Mouse (Mus musculus) megakaryocyte, adult 5-6 weeks (primary cell): ENCODE results near the gene Lrrc29. TPM values are rescaled to one million over a fixed set of nuclear protein-coding genes. Genes with fewer than 3 reads are reported as not detected.

Experiments
- ATAC-seq: 2 replicates; pipeline ENCODE4 v1.8.0; 2016; ENCODE audit warnings: mild to moderate bottlenecking, inconsistent platforms; ENCODE audit not compliant: poor library complexity, severe bottlenecking
- total RNA-seq, 2 experiments: library from RNA; stranded (forward) in 1 of 2; stranded (reverse) in 1 of 2; fragments of 153-499, 151-499 nt in 1 of 2; fragments of 221-1000, 200-1000 nt in 1 of 2; gene quantifications; 2 replicates each; pipeline versions ENCODE4 v1.2.3 to v1.2.4; 2015 to 2017

Gene Lrrc29
- total RNA-seq, 2 experiments from 2014 or later = 0.89 to 1.7 TPM

DNA sequence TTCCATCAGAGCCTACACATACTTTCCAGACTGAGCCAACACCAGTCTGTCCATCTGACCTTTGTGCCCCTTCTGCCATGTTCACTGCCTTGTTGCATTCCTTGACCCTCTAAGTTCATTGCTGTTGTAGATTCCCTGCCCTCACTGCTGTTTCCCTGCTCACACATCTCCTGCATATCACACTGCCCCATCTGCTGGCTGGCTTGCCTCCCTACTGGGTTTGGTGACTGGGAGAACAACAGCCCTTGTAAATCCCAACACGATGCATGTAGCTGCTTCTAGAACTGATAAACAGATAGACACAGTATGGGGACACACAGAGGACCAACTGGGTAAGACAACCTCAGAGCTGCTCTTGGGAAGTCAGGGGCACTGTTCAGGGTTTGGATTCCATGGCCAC is 14.4 kb downstream of the Lrrc29 start:
- ATAC-seq = no peak

GRCm38 (mm10) chr8:105310118-105310517 is 16.0 kb downstream of the Lrrc29 start:
- ATAC-seq = no peak

DNA sequence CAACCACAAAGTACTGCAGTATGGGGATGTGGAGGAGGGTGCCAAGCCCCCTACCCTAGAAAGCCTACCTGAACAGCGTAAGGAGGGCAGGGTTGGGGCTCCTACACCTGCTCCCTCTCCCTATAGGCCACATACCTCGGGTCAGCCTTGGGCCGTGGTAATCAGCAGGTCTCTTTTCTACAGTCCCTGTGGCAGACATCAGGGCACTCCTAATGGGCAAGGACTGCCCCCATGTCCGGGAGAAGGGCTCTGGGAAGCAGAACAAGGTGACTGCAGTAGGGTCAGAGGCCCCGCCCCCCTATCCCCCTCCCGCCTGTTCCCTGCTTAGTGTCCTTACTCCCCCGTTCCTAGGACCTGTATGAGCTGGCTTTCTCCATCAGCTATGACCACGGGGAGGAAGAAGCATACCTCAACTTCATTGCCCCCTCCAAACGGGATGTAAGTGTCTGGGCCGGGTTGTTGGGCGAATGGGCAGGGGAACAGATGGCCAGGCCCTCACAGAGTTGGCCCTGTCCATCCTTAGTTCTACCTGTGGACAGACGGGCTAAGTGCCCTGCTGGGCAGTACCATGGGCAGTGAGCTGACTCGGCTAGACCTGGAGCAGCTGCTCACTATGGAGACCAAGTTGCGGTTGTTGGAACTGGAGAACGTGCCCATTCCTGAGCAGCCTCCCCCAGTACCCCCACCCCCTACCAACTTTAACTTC is 16.8 kb downstream of the Lrrc29 start:
- ATAC-seq = no peak

GRCm38 (mm10) chr8:105308428-105308827 is 17.6 kb downstream of the Lrrc29 start:
- no peak for ATAC-seq

- ATAC-seq = no peak
These were observed 18.4 kb downstream of the Lrrc29 start for GRCm38 (mm10) chr8:105307670-105308069.

DNA sequence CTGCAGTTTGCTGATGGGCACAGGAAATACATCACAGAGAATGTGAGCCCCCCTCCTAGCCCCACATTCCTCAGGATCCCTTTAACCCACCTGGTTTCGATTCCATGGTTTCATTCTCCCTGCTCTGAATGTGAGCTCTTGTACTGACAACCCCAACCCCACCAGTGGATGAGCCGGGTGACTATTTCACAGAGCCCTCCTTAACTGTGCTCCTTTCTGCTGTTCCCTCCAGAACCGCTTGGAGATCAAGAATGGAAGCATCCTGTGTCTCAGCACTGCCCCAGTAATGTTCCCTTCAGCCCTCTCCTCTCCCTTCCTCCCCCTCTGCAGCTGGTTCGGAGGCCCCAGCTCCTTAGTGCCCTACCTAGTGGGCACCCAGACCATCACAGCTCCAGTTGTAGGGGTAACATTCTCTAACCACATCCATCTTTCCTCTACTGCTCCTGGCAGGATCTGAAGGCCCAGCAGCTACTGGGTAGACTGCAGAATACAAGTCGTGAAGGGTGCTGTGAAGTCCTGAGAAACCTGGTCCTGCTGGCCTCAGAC is 19.9 kb downstream of the Lrrc29 start:
- no peak for ATAC-seq

DNA sequence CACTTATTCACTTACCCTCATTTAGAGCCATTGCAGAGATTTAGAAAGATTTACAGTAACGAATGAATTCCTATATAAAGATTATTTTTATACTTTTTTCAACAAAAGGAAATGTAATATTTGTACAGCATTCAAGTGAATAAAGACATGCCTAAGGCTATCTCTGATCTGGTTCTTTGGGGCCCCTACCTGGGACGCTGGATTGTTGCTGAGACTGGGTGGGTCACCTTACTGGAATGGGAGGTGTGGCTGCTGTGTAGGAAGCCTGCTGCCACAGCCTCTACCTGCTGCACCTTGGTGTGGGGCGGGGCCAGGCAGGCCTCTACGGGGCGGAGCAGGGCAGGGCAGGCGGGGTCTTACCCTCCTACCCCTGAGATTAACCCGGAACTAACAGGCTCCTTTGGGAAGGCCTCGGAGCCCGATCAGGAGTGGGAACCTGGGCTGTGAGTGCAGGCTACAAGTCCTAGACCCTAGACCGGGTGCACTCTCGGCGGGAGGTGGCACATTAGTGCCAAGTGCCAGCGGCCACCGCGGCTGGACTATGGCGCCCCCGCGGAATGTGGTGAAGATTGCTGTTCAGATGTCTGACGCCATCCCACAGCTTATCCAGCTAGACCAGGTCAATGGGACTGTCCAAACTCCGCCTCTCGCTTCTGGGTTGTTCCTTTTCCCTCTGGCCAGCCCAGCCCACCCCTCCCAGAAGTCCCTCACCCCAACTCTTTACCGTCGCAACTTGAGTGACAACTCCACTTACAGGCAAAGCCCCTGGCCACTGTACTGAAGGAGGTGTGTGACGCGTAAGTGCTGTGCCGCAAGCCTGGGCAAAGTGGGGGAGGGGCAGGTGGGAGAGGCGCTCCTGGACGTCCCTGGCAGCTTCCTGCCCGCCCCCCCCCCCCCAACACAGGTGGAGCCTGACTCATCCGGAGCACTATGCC is 20.6 kb downstream of the Lrrc29 start, which contains the start of gene Elmo3:
Gene Elmo3 (plus strand): TSS at position 391 of the 935 bp plus-strand sequence.
- peak; percentile 33 for ATAC-seq

DNA sequence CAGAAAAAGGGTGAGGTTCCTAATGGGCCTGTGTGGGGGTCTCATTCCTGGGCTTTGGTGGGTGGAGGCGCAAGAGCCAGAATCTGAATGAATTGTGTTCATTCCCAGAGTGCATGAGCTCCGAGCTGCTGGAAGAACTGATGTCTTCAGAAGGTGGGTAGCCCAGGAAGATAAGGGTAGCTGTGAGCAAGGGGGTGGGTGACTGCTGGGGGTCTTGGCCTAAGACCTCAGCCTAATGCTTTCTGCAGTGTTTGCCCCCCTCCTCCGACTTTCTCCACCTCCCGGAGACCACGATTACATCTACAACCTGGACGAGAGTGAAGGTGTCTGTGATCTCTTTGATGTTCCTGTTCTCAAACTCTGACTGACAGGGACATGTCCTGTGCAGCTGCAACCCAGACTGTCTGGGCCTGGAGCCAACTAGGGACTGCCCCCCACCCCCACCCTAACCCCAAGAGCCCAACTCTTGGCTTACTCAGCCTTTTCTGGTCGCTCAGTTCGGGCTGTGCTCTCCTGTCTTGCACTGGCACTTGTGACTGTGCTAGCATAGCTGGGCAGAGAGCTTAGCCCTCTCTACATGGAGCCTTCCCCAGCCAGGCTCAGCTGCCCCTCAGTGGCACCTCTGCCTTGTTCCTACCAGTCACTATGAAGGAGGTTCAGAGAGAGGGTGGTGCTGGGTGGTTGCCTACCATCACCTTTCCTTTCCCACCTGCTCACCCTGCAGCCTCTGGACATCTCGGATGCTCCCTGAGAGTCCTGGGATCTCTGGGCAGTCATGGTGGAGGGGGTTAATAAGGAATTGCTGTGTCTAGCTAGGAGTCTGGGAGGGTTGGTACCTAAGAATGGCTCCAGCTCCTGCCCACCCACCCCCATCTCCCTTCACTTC is 21.5 kb downstream of the Lrrc29 start:
- no peak for ATAC-seq

DNA sequence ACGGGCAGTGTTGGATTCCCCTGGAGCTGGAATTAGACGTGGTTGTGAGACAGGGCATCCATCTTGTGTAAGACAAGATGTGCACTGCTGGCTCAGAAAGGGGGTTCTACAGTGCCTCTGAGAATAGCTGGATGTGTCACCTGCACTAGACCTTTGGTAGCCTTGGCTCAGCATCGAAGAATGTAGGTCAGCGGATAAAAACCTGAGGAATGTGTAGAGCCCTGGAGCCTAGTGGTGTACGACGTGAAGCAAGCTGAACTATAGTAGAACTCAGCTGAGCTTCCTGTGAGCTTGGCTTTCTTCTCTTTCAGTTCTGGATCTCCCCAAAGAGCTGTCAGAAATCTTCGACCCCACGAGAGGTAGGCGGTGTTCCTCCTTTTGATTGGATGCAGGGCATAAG is 22.2 kb downstream of the Lrrc29 start:
- no peak for ATAC-seq

DNA sequence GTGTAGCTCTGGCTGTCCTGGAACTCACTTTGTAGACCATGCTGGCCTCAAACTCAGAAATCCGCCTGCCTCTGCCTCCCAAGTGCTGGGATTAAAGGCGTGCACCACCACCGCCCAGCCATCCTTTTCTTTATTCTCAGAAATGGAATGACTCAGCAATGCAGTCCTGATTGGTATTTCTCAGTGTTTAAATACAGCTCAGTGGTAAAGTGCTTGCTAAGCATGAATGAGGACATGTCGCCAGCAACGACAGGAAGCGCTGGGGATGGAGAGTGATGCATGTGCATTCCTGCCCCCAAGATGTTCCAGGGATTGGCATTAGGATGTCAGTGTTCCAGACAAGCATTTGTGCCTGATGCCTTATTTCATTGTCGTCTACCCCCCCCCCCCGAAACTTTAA is 22.7 kb downstream of the Lrrc29 start:
- no peak for ATAC-seq

DNA sequence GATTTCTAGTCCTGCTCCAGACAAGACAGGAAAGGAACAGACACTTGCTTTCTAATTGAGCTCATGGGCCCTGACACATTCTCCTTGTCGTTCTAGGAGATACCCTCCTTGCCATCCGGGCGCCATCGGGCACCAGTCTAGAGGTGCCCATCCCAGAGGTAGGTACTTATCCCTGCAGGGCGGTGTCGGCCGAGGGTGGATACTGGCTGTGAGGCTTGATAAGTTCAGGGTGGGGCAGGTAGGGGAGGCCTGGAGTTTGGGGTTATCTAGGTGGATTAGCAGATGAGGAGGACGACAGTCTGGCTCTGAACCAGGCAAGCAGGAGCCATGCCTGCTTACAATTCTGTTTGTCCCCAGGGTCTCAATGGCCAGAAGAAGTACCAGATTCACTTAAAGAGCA is 26.1 kb downstream of the Lrrc29 start:
- ATAC-seq = no peak

- no peak for ATAC-seq
These were observed 27.5 kb downstream of the Lrrc29 start for GRCm38 (mm10) chr8:105298351-105299252.

- peak; percentile 97 for ATAC-seq
These were observed 28.4 kb downstream of the Lrrc29 start, which contains the start of gene E2f4 for GRCm38 (mm10) chr8:105297511-105298192. E2f4 (plus strand) TSS chr8:105297663.

GRCm38 (mm10) chr8:105295895-105296573 is 30.0 kb downstream of the Lrrc29 start, which contains the start of gene Exoc3l:
Exoc3l (minus strand) TSS chr8:105296101.
- no peak for ATAC-seq

- no peak for ATAC-seq
These were observed 30.8 kb downstream of the Lrrc29 start for GRCm38 (mm10) chr8:105295256-105295655.

GRCm38 (mm10) chr8:105294776-105295175 is 31.3 kb downstream of the Lrrc29 start:
- no peak for ATAC-seq

DNA sequence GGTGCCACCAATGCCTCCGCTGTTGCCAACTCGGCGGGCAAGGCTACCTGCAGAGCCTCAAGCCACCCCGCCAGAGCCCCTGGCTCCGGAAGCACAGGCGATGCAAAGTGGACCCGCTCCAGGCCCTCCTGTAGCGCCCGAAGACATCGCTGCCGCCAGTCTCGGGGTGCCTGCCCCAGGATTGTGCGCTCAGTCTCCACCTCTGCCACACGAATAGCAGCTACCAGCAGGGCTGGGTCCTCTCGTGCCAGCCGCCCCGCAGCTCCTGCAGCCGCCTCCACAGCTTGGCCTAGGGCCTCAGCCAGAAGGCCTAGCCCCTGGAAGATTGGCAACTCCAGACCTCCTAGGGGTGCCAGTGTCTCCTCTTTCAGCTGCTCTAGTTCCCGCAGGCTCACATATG is 32.7 kb downstream of the Lrrc29 start:
- no peak for ATAC-seq

GRCm38 (mm10) chr8:105292471-105292870 is 33.6 kb downstream of the Lrrc29 start:
- ATAC-seq = no peak
